Mouse (Mus musculus): ENCODE measurements around the gene Kantr.
A peak's percentile ranks its signal among the peaks of the same experiment; 100 is the strongest.
"Not testable (repeated sequence)": the region's sequence is repeated elsewhere in the genome, so short reads cannot be mapped to it uniquely, and the experiment has no call there.

Kantr gene

DNA sequence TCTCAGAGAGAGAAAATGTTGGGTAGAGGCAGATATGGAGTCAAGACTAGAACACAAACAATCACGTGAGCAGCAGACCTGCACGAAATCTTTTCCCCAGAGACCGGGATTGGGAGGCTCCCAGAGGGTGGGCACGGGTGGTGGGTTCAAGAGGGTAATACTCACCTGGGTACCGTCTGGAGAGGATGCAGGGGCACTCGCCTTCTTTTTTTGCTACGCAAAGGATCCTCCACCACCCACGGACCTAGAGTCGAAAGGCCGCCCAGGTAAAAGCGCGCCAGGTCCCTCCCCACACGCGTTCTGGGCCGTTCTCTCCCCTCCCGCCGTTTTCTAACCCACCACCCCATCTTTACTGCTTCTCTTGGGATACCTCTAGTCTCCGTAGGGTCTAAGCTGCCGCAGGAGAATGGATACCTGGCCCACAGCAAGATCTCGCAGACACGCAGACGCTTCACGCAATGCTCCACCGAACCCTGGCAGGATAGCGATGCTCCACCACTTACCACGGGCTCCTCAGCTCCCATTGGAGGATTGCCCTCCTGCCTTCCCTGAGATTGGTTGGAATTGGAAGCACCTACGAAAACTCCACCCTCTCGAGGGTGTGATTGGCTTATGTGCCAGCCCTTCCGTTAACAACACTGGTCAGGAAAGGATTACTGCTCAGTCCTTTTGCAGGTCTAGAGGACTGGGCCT, at the start of gene Kantr:
TSS of gene Kantr (minus strand) at position 500 of the 693 bp plus-strand sequence.
- peak; percentile 73 for DNase-seq (ENCODE audit: low spot score)

DNA sequence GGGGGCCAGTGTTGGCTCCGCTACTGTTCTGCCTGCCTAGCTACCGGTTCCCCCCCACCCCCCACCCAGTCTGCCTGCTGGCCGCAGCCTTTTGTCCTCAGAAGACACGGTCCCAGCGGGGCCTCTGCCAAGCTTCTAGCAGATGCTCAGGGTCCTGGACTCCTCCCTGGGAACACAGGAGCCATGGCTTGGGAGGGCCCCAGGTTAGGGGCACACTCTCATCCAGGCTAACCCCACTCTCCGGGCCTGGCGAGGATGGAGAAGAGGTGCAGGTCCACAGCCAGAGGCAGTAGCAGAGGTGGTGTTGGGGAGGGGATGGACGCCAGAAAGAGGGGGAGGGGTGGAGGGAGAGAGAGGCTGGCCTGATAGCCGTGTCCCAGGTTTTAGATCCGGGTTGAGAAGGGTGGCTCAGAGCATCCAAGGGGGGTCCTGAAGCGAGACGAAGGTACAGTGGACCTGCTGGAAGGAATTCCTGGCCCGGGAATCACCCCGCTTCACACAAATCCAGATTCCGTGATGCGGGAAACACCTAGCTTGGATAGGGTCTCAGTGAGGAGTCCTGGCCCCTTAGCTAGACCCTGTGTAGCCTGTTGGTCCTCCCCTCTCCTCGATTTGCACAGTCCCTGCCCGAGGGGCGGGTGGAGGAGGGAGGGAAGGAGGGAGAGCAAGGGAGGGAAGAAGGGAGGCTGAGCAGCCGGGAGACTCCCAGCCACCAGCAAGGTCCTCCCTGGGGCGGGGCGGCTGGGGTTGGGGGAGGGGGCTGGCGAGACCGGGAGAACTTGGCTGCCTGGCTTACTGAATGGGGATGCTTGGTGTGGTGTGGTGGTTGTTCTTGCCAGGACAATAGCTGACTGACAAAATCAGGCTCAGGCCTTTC, 41.3 kb upstream of the Kantr start, which contains the start of gene Gpr173:
TSS of gene Gpr173 (minus strand) at position 308 of the 877 bp plus-strand sequence.
- peak; percentile 28 for DNase-seq (ENCODE audit: low spot score)

DNA sequence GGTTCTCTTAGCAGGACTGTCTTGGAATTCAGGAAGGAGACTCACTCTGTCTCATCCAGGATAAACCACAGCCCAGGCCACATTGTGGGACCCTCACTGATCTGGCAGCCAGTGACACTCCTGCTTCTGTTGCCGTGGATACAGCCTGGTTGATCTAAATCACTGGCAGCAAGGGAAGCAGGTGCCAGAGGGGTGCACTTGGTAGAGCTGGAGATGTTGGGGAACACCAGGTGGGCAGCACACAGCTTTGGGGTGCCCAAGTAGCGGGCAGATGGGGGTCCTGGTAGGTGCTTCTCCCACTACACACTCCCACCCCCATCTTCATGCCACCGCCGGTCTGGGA, 40.7 kb upstream of the Kantr start:
- DNase-seq (ENCODE audit: low spot score) = no peak

DNA sequence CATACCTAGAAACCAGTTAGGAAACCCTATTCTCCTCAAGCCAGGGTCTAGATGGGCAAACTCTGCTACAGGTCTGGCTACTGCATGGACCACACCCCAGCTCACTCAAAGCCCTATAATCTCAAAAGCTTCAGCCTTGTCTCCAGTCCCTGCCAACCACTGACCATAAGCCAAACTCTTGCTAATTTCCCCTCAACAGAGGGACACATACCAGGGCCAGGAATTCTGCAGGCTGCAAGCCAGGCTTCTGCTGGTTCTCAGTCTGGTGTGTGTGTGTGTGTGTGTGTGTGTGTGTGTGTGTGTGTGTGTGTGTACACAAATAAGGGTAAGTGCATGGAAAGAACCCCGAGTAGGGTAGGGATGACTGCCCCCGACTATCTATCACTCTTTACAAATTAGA, 39.1 kb upstream of the Kantr start:
- DNase-seq (ENCODE audit: low spot score) = no peak

DNA sequence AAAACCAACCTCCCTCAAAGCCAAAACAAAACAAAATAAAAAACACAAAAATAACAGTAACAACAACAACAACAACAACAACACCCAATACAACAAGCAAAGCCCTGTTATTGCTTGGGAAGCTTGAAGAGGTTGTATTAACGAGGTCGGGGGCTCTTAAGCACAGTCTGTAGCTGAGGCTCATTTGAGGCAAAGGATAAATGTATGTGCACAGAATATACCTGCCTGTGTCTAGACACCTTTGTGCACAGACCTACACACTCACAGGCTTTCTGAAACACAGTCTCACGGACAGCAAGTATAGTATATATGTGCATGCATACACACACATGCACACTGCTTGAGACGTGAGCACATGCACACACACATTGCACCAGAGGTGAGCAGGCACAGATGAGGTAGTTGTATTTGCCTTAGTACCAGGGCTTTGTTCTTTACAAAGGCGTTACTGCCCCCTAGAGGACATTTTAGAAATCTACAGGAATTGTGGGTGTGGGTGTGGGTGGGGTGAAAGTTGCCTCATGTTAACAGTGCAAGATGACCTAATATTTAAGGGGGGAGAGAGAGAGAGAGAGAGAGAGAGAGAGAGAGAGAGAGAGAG, 25.4 kb upstream of the Kantr start:
- no peak for DNase-seq (ENCODE audit: low spot score)

DNA sequence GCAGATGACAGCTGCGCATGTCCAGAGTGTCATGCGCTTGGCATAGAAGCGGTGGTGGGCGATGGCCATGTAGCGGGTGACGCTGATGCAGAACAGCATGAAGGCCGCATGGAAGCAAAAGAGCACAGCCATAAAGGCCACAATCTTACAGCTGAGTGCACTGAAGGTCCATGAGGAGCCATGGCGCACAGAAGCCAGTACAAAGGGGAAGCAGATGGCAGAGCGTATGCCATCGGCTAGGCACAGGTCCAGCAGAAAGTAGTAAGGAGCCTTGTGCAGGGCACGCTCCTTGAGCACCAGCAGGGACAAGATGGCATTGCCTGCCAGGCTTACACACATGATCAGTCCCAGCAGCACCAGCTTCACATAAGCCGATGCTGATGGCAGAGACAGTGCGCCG, 19.7 kb upstream of the Kantr start:
- DNase-seq (ENCODE audit: low spot score) = no peak

DNA sequence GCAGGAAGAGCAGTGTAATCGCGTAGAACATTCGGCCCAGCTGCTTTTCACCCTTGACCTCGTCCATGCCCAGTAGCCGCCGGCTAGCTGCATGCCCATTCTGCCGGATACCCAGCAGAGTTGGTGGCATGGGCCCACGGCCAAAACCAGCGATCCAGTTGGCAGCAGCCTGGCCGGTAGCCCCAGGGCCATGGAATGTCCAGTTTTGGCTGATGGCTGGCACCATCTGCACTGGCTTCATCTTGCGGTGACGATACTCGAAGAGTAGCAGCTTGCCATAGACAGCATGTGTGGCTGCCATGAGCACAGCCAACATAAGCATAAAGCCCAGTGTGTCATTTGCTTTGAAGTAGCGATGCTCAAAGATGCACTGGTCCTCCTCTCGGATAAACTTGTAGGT, 19.3 kb upstream of the Kantr start:
- no peak for DNase-seq (ENCODE audit: low spot score)

DNA sequence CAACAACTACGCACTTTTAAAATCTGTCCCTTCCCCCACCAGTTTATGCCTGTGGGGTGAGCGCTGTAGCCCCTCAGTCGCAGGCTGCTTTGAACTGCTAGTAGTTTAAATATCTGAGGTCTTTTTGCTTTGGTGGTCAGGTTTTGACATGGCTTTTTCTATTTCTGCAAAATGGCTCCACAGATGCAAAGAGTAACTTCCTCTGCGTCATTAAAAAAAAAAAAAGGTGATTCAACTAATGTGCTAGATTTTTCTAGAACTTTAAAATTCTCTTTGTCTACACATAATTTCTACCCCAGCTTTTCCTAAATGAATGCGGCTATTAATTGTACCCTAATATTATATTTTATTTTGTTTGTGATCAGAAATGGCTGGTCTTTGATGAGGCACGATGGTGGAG, 15.6 kb upstream of the Kantr start:
- no peak for DNase-seq (ENCODE audit: low spot score)

DNA sequence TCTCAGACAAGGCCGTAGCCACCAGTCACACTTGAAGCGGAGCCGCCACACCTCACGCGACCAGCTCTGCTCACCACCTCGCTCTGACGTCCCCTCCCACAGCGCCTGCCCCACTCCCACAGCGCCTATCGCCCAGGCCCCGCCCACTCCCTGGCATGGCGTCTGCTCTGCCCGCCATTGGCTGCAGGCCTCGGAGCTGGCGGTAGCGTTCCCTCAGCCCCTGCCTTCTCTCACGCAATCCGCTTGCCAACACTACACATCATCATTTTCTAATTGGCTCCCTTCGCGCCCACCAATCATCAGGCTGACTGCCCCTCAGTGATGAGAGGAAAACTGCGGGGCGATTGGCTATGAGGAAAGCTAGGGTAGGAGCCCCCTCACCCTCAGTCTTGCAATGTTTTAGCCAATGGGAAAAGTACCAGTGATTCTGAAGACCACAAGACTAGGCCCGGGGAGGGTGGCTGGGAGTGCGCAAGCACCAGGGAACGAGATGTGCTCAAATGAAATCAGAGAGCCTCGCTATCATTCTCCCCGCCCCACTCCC, 15.1 kb upstream of the Kantr start, which contains the start of gene Tspyl2:
TSS of gene Tspyl2 (minus strand) at position 68 of the 544 bp plus-strand sequence.
- peak; percentile 92 for DNase-seq (ENCODE audit: low spot score)

DNA sequence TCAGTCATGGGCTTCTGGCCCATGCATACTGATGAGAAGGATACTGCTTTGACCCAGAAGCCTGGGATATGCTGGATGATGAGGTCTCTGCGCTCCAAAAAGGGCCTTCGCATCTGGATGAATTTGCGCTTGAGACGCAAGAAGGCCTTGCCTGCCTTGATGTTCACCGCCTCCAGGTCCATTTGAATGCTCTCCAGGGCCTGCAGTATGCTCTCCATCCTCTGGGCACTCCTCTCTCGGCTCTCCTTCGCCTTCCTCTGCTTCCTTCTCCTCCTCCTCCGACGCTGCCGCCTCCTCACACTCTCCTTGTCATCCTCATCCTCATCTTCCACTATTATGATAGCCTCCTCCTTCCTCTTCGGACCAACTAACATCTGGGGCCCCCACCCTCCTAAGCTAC, 14.2 kb upstream of the Kantr start:
- no peak for DNase-seq (ENCODE audit: low spot score)

DNA sequence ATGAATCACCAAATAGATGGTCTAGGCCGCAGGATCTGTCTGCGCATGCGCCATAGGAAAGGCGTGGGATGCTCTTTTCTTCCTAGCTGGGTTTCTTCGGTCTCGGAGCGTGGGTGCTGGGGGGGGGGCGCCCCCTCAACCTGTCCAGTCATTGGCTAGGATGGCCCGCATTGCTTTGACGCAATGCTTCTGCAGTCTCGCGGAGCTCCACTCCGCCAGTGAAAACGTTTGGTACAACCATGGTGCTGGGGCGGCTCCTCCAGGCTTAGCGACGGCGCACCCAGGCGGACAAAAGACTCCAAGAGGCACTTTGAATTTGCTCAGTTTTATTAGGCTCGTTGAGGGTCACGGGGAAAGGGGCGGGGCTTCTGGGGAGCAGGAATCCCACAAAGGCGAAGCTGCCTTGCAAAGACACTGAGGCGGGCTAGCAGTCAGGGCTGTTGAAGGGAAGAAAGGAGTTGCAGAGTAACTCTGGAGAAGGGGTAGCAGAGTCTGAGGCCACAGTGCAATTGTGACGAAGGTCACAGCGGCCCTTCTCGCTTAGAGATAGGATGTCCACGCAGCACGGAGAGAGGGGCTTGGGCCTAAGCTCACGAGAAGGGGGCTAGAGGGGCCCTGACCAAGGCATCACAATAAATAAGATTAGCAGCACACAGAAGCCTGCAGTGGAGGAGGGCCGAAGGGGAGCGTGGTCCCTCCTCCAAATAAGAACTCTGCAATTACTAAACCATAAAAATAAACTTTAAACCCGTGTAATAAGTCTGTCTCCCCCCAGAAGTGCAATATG, 9.4 kb upstream of the Kantr start:
- peak; percentile 87 for DNase-seq (ENCODE audit: low spot score)

DNA sequence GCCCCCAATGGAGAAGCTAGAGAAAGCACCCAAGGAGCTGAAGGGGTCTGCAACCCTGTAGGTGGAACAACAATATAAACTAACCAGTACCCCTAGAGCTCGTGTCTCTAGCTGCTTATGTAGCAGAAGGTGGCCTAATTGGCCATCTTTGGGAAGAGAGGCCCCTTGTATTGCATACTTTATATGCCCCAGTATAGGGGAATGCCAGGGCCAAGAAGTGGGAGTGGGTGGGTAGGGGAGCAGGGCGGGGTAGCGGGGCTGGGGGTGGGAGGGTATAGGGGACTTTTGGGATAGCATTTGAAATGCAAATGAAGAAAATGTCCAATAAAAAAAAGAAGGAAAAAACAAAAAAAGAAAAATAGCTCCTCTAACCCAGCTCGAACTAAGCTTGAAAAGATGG, 8.8 kb upstream of the Kantr start:
- not testable (repeated sequence) for DNase-seq (ENCODE audit: low spot score)

DNA sequence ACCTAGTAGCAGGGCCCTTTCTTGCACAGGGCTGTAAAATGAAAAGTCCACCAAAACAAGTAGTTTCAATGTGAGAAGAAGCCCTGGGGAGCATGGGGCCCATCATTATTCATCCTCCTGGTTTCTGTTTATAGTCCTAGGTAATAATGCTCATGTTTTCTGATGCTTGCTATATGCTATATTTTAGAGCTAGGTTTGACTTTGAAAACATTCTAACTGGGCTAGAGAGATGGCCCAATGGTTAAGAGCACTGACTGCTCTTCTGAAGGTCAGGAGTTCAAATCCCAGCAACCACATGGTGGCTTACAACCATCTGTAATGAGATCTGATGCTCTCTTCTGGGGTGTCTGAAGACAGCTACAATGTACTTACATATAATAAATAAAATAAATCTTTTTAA, 2.1 kb upstream of the Kantr start:
- DNase-seq (ENCODE audit: low spot score) = not testable (repeated sequence)

DNA sequence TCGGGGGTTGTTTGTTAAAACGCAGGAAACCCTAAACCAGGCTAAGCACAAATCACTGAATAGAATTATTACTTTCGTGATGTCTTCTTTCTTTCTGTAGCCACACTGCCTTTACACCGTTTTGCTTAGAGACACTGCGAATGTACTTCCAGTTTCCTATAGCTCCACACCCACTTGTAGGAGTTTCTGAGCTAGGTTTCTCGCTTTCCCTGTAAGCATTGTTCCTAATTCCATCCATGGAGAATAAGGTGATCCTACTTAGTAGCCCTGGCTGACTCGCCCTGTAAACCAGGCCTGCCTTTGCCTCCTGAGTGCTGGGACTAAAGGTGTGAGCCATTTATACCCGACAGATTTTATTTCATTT, 376 bp upstream of the Kantr start:
- DNase-seq (ENCODE audit: low spot score) = no peak

DNA sequence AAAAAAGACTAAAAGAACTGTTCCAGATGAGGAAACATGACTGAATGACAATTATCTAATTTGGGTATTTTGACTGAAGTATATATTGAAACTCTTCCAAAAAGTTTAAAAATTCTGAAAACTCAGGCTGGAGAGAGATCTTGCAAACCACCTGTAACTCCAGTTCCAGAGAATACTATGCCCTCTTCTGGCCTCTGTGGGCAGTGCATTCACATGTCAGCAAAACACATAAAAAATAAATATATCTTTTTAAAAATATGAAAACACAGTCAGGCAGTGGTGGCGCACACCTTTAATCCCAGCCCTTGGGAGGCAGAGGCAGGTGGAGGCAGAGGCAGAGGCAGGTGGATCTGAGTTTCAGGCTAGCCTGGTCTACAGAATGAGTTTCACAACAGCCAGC, 3.7 kb downstream of the Kantr start:
- DNase-seq (ENCODE audit: low spot score) = no peak

DNA sequence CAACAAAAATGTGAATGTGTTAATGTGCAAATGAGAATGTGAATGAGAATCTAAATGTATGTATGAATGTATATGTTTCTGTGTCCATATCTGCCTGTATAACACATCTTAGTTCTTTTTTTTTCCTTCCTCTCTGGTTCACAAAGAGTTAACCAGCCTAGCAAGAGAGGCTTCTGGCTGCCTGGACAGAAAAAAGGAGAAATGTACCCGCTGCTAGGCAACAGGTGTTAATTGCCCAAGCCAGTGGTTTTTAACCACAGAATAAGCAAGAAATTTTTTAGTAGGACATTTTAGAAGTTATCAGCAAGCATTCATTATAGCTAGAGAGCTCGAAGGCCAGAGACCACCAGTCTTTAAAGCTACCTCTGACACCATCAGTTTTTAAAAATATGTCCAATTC, 4.5 kb downstream of the Kantr start:
- no peak for DNase-seq (ENCODE audit: low spot score)

DNA sequence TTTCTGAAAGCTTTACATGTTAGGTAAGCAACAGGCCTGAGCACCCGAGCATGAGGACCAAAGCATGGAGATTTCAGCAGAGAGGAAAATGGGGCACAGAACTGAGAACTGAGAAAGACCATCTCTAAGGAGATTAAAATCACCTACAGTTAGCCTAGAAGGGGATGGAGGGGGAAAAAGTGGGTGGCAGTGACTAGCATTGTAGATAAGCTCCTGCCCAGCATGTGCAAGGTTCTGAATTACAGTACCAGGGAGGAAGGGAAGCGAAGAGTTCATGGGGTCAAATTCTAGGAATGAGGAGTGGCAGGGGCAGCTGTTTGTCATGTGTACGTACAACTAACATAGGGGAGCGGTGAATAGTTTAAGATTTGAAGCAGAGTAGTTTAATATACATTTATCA, 6.8 kb downstream of the Kantr start:
- DNase-seq (ENCODE audit: low spot score) = no peak

DNA sequence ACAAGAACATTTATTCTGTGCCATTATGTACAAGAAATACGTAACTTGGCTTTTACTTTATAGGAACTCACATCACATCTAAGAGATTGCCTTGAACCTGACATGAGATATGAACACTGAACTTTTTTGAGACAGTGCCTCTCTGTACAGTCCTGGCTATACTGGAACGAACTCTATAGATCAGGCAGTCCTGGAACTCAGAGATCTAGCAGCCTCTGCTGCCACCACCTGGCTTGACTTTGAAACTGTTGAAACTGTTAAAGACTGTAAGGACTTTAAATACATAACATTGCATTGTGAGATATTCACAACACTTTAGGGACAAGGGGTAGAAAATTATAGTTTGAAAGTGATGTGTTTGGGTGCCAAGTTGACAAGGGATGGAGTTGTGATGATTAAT, 19.4 kb downstream of the Kantr start:
- DNase-seq (ENCODE audit: low spot score) = peak; percentile 4

DNA sequence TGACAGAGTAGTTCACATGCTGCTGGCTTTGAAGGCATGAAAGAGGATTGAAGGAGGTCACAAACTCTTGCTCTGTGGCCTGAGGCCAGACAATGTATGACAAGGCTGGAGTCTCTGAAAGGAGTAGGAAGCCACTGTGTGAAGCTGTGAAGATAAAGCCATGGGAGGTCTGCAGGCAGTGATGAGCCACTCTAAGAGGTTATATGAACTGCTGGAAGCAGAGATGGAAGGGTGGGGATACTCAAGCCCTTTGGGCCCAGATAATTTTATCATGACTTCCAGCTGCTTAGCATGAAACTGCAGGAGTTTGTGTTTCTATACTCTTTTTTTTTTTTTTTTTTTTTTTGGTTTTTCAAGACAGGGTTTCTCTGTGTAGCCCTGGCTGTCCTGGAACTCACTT, 19.9 kb downstream of the Kantr start:
- DNase-seq (ENCODE audit: low spot score) = no peak

DNA sequence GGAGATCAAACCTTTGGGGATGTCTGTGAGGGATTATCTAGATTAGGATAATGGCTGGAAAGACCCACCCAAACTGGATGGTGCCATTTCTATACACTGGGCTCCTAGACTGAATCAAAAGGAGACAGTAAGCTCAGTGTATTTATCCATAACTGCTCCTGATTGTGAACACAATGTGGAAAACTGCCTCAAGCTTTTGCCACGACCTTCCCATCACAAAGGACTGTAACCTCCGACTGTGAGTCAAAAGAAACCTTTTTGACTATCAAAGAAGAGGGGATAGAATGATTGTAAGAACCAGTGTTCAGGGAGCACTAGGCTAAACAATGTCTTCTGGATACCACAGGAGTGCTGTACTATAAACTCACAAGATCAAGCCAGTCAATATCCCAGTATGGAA, 21.1 kb downstream of the Kantr start:
- no peak for DNase-seq (ENCODE audit: low spot score)

DNA sequence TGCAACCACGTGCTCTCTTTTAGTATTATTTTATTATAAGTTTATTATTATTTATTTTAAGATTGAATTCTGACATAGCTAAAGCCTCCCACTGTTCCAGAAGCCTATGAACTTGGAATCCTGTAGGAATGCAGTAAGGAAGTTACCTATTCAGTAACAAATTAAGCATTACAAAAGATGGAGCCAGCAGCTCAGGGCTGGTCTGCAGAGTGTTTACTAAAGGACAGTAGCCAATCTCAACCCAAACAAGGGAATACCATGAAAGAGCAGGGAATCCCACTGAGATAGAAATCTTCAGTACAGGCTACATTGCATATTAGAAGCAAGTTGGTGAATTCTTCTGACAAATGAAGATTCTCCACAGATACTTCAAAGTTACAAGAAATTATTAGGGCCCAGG, 40.3 kb downstream of the Kantr start:
- DNase-seq (ENCODE audit: low spot score) = not testable (repeated sequence)

DNA sequence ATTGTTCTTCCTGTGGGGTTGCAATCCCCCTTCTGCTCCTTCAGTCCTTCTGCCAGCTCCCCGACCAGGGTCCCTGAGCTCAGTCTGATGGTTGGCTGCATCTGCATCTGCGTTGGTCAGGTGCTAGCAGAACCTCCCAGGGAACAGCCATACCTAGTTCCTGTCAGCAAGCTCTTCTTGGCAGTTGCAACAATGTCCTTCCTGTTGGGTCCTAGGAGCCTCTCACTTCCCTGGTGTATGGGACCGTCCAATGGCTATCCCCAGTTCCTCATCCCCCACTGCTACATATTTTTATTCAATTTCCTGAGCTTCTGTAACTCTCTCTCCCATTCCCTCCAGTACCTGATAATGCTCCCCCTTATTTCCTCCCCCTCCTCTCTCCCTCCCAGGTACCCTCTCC, 42.5 kb downstream of the Kantr start:
- DNase-seq (ENCODE audit: low spot score) = no peak
